Comparison of ENCODE assay signal across 8 mouse cellular contexts in genomic region chr15:82968449-82968848, GRCm38 (mm10). TPM values are rescaled to one million over a fixed set of nuclear protein-coding genes. Genes with fewer than 3 reads are reported as not detected.
DNase-seq lines count a peak whose midpoint lies in the region; ATAC-seq lines count a peak whose summit lies in the region.

No protein-coding gene starts in this region.

- H3K4me1 ChIP-seq in heart, embryonic 14.5 days (ENCODE audit: control insufficient read depth in 2 of 2, insufficient read depth in 2 of 2, low read length in 2 of 2): peaks cover 7 to 17% of the 10 kb centered on the region in 2 experiments
- H3K4me1 ChIP-seq in embryonic facial prominence, embryonic 14.5 days (ENCODE audit: control insufficient read depth, insufficient read depth, low read length): peaks cover 30% of the 10 kb centered on the region
- H3K4me1 ChIP-seq in neural tube, embryonic 14.5 days (ENCODE audit: control insufficient read depth, insufficient read depth, low read length): peaks cover 28% of the 10 kb centered on the region

- H3K27ac ChIP-seq in heart, embryonic 14.5 days (replicated peaks in 1 of 2; ENCODE audit: control insufficient read depth in 1 of 2, insufficient read depth in 1 of 2, low read depth in 2 of 2, low read length in 2 of 2): no peak overlapping the region
- peak overlapping the region; percentile 31 for H3K27ac ChIP-seq in embryonic facial prominence, embryonic 14.5 days (replicated peaks; ENCODE audit: low read depth, low read length)
- peak overlapping the region; percentile 64 for H3K27ac ChIP-seq in neural tube, embryonic 14.5 days (ENCODE audit: low read depth, low read length)

- peaks cover 9% of the 10 kb centered on the region; the same call in 1 of the 2 replicates for H3K27me3 ChIP-seq in heart, embryonic 14.5 days (ENCODE audit: control insufficient read depth, insufficient read depth, low read length)
- no peaks in the 10 kb centered on the region for H3K27me3 ChIP-seq in embryonic facial prominence, embryonic 14.5 days (replicated peaks; ENCODE audit: control insufficient read depth, insufficient read depth, low read length)
- peaks cover 5% of the 10 kb centered on the region; the same call in 1 of the 2 replicates for H3K27me3 ChIP-seq in neural tube, embryonic 14.5 days (ENCODE audit: control insufficient read depth, insufficient read depth, low read length)

- H3K4me2 ChIP-seq in heart, embryonic 14.5 days (ENCODE audit: low read length): peak overlapping the region; percentile 59
- H3K4me2 ChIP-seq in embryonic facial prominence, embryonic 14.5 days (ENCODE audit: low read depth, low read length): peak overlapping the region; percentile 57
- H3K4me2 ChIP-seq in neural tube, embryonic 14.5 days (ENCODE audit: low read depth, low read length): peak overlapping the region; percentile 33

- peak overlapping the region in 1 of 2 experiments; percentile 19; a peak in 1 of 4 replicates for H3K4me3 ChIP-seq in heart, embryonic 14.5 days (ENCODE audit: control insufficient read depth in 1 of 2, insufficient read depth in 1 of 2, low read depth in 1 of 2, low read length in 2 of 2)
- H3K4me3 ChIP-seq in embryonic facial prominence, embryonic 14.5 days (ENCODE audit: low read depth, low read length): peak overlapping the region; percentile 22
- no peak overlapping the region for H3K4me3 ChIP-seq in neural tube, embryonic 14.5 days (ENCODE audit: low read depth, low read length)

- no peak for DNase-seq in heart, adult 9 months (ENCODE audit: low spot score in 2 of 2)
- DNase-seq in ZHBTc4 (ENCODE audit: low read depth, low spot score): peak; percentile 43
- peak; percentile 88 for DNase-seq in embryonic facial prominence, embryonic 14.5 days (ENCODE audit: low spot score)
- DNase-seq in layer of hippocampus, postnatal 14 days (ENCODE audit: low spot score in 2 of 2): peak; percentile 82 to 90
- no peak for DNase-seq in adrenal gland, adult 8-10 months
- no peak for DNase-seq in kidney, postnatal 10 days

- H3K36me3 ChIP-seq in heart, embryonic 14.5 days (ENCODE audit: control insufficient read depth, insufficient read depth, low read length): no peaks in the 10 kb centered on the region
- H3K36me3 ChIP-seq in embryonic facial prominence, embryonic 14.5 days (ENCODE audit: control insufficient read depth, insufficient read depth, low read length): no peaks in the 10 kb centered on the region
- H3K36me3 ChIP-seq in neural tube, embryonic 14.5 days (ENCODE audit: control insufficient read depth, insufficient read depth, low read length): no peaks in the 10 kb centered on the region

- peak overlapping the region; percentile 64 for H3K9ac ChIP-seq in heart, embryonic 14.5 days (ENCODE audit: low read length)
- H3K9ac ChIP-seq in embryonic facial prominence, embryonic 14.5 days (ENCODE audit: low read depth, low read length): peak overlapping the region; percentile 53
- H3K9ac ChIP-seq in neural tube, embryonic 14.5 days (replicated peaks; ENCODE audit: low read depth, low read length): peak overlapping the region; percentile 44

- H3K9me3 ChIP-seq in heart, embryonic 14.5 days (ENCODE audit: control insufficient read depth, low read length): no peaks in the 10 kb centered on the region
- H3K9me3 ChIP-seq in embryonic facial prominence, embryonic 14.5 days (ENCODE audit: control insufficient read depth, low read length): no peaks in the 10 kb centered on the region
- no peaks in the 10 kb centered on the region for H3K9me3 ChIP-seq in neural tube, embryonic 14.5 days (ENCODE audit: control insufficient read depth, low read length)

- 6% methylated on average over 22 of the region's 22 CpGs for WGBS in heart, embryonic 14.5 days
- WGBS in embryonic facial prominence, embryonic 14.5 days: 0% methylated on average over 22 of the region's 22 CpGs
- 2% methylated on average over 22 of the region's 22 CpGs for WGBS in neural tube, embryonic 14.5 days

- no peak for ATAC-seq in heart, embryonic 14.5 days (ENCODE audit: insufficient number of reproducible peaks, insufficient read depth, low FRiP score, low read depth)
- peak; percentile 75 for ATAC-seq in embryonic facial prominence, embryonic 14.5 days (ENCODE audit: low read depth)
- peak; percentile 73 for ATAC-seq in neural tube, embryonic 14.5 days (ENCODE audit: low read depth)

RNA-seq across cellular contexts. Expression of gene Tcf20, which starts 19.2 kb away (rescaled TPM):
- 6.7 and 7.2 TPM in 2 replicates for polyA plus RNA-seq in heart, embryonic 14.5 days (2014; fragmentation: Nextera tagmentation; extraction: Ambion mirVana)
- polyA plus RNA-seq in embryonic facial prominence, embryonic 14.5 days (2014; fragmentation: Nextera tagmentation; extraction: Ambion mirVana): 11.3 and 12.3 TPM in 2 replicates
- total RNA-seq in layer of hippocampus, postnatal 14 days (2021): 100 to 1,000 TPM; 155 to 157 TPM
- polyA plus RNA-seq in neural tube, embryonic 14.5 days (2014; fragmentation: Nextera tagmentation; extraction: Ambion mirVana): 15.4 and 16.3 TPM in 2 replicates
- 100 to 1,000 TPM; 102 to 109 (median 106) TPM for total RNA-seq in adrenal gland, adult 8-10 months (2022)

Comparison
In these comparisons a context has a peak if more than half of its experiments do, and no peak if none do; other contexts are left out.
1. H3K27ac ChIP-seq: peak in embryonic facial prominence, embryonic 14.5 days (single experiment) and neural tube, embryonic 14.5 days (single experiment); none in heart, embryonic 14.5 days (0 of 2).
2. DNase-seq: peak in ZHBTc4 (single experiment), embryonic facial prominence, embryonic 14.5 days (single experiment) and layer of hippocampus, postnatal 14 days (2 of 2); none in heart, adult 9 months (0 of 2), adrenal gland, adult 8-10 months (single experiment) and kidney, postnatal 10 days (single experiment).
3. Peak in every context shown above with its lines, with median percentiles within 50 percentile points of each other: H3K4me2 ChIP-seq and H3K9ac ChIP-seq.